Mouse (Mus musculus) urinary bladder, postnatal 14 days (tissue): Measurements from ENCODE around the gene Olfr402.
"Not testable (repeated sequence)": the region's sequence is repeated elsewhere in the genome, so short reads cannot be mapped to it uniquely, and the experiment has no call there.

Experiments used
- DNase-seq: peaks from one replicate; pipeline ENCODE4 v3.0.0; 2021; ENCODE audit warnings: low spot score

Olfr402 gene

GRCm38 (mm10) chr11:74153229-74153628, at the start of gene Olfr402:
Gene Olfr402, plus strand, starts transcription at chr11:74153529.
- no peak for DNase-seq

DNA sequence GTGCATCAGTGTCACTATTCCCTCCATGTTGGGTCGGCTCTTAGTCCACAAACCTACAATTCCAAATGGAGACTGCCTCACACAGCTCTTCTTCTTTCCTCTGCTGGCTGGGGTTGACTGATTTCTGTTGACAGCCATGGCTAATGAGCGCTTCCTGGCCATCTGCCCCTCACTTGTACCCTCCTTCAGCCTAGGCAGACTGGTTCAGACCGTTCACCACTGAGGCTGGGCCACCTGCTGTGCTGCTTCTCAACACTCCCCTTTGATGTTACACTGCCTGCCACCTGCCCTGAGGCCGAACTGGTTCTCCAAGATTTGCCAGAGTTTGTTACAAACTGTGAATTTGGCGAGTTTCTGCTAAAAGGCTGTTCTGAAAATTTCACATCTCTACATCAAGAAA, 48.3 kb upstream of the Olfr402 start:
- no peak for DNase-seq

DNA sequence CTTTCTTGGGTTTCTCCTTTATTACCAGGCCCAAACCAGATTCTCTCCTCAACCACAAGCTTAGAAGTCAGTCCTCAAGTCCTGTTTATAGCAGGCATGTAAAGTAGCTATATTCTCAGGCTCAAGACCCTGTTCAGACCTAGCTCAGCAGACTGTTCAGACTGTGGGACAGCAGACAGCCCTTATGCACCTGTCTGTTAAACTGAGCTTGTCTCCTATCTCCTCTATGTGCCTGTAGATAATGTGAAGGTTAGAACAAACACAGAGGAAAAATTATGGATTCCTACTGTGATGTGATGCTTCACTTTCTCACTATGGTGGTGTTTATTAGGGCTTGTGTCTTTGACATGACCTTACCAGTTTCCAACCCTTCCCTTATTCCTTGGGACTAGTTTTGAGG, 39.9 kb upstream of the Olfr402 start, which contains the start of gene Olfr401:
Gene Olfr401 (plus strand): TSS at position 301 of the 400 bp plus-strand sequence.
- DNase-seq: no peak

DNA sequence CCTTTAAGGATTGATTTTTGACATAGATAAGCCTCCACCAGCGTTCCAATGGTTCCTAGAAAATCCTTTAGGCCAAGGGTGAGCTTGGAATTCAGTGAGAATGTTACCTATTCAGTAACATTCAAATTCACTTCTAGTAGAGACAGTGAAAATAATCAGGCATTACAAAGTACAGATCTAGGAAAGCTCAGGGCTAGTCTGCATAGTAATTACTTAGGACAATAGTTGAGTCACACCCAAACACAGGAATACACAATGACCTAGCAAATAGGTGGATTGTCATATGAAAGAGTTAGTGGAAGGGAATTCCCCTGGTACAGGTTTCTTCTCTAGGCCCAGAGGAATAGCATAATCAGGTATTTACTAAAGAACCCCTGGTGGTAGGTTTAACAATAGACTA, 13.3 kb upstream of the Olfr402 start:
- not testable (repeated sequence) for DNase-seq

GRCm38 (mm10) chr11:74145866-74146265, 7.5 kb upstream of the Olfr402 start:
- no peak for DNase-seq

GRCm38 (mm10) chr11:74168771-74169170, 15.4 kb downstream of the Olfr402 start:
- DNase-seq: no peak

DNA sequence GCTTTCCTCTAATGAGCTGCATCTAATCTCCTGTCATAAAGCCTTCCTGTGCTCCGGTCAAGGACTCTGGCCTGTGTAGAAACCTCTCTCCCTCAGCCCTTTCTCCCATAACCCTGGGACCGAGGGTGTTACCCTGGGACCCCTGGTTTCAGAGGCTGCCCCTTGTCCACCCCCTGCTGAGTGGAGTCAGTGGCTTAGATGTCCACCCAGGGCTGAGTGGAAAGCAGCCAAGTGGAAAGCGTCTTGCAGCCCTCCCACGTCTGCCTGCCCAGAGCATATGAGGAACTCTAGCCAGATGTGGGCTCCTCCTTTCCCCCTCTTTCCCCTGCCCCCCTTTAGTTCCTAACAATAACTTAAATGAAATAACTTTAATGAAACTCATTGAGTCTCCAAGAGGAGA, 29.8 kb downstream of the Olfr402 start:
- no peak for DNase-seq

- no peak for DNase-seq
These were observed 30.4 kb downstream of the Olfr402 start for GRCm38 (mm10) chr11:74183745-74184144.

GRCm38 (mm10) chr11:74185949-74186348, 32.6 kb downstream of the Olfr402 start, which contains the start of gene Olfr403:
Gene Olfr403, plus strand, starts transcription at chr11:74186249.
- DNase-seq: no peak
